Mouse (Mus musculus) myocyte (in vitro differentiated cells): Measurements from ENCODE around the gene Prpf31. TPM values are rescaled to one million over a fixed set of nuclear protein-coding genes. Genes with fewer than 3 reads are reported as not detected.
A peak's percentile ranks its signal among the peaks of the same experiment; 100 is the strongest.

ENCODE experiments used
- H3K27me3 ChIP-seq: one replicate; pipeline ENCODE4 v1.6.1; 2011; ENCODE audit not compliant: control insufficient read depth, insufficient read depth, insufficient read length
- H3K36me3 ChIP-seq: one replicate; pipeline ENCODE4 v1.6.1; 2011; ENCODE audit not compliant: control insufficient read depth, insufficient read depth
- H3K4me2 ChIP-seq: one replicate; pipeline ENCODE4 v1.6.1; 2011; ENCODE audit warnings: low read depth, control low read depth
- H3K4me3 ChIP-seq: one replicate; pipeline ENCODE4 v1.5.1; 2011; ENCODE audit warnings: mild to moderate bottlenecking, control low read depth, moderate library complexity
- H3K79me2 ChIP-seq: one replicate; pipeline ENCODE4 v1.6.1; 2011; ENCODE audit not compliant: control insufficient read depth, insufficient read depth
- H3ac ChIP-seq: one replicate; pipeline ENCODE4 v1.6.1; 2011; ENCODE audit not compliant: control insufficient read depth, insufficient read length
- CEBPB ChIP-seq: IDR thresholded peaks from 2 replicates; pipeline ENCODE4 v1.6.1; 2011; ENCODE audit warnings: mild to moderate bottlenecking, moderate library complexity; ENCODE audit not compliant: poor library complexity, insufficient read depth, severe bottlenecking
- E2F4 ChIP-seq: IDR thresholded peaks from one replicate; pipeline ENCODE4 v1.6.1; 2011; ENCODE audit warnings: mild to moderate bottlenecking, control low read depth, moderate library complexity; ENCODE audit not compliant: insufficient read depth
- MAX ChIP-seq: IDR thresholded peaks from one replicate; pipeline ENCODE4 v1.6.1; 2011; ENCODE audit warnings: low read depth, mild to moderate bottlenecking, control low read depth
- POLR2A ChIP-seq: IDR thresholded peaks from one replicate; pipeline ENCODE4 v1.6.1; 2011; ENCODE audit warnings: low read depth, mild to moderate bottlenecking, control low read depth, moderate library complexity; ENCODE audit not compliant: insufficient read length
- TCF12 ChIP-seq: IDR thresholded peaks from one replicate; pipeline ENCODE4 v1.6.1; 2011; ENCODE audit warnings: mild to moderate bottlenecking, control low read depth; ENCODE audit not compliant: poor library complexity, insufficient read depth, severe bottlenecking
- TCF3 ChIP-seq: IDR thresholded peaks from one replicate; pipeline ENCODE4 v1.6.1; 2011; ENCODE audit warnings: low read depth, control low read depth; ENCODE audit not compliant: insufficient read length
- polyA plus RNA-seq: library from polyadenylated mRNA; unstranded; fragments of >200 nt; fragmentation: generic; extraction: Trizol; gene quantifications from one replicate; pipeline ENCODE4 v1.2.1, GENCODE M21; 2012; ENCODE audit warnings: missing spikeins

Prpf31 gene
- polyA plus RNA-seq, 1 experiment, result 54.8 TPM

- Histone ChIP-seq H3ac (peak overlapping the region; percentile 70), H3K4me3 (peak overlapping the region; percentile 56), H3K36me3 (no peaks in the 10 kb centered on the region), H3K4me2 (peak overlapping the region; percentile 87), H3K27me3 (no peaks in the 10 kb centered on the region), H3K79me2 (peaks cover 16% of the 10 kb centered on the region)
- TF ChIP-seq E2F4 (no peak), MAX (no peak), TCF3 (no peak), CEBPB (no peak), TCF12 (no peak), POLR2A (no peak)
Measured at GRCm38 (mm10) chr7:3691919-3692318, 62.1 kb downstream of the Prpf31 start.

Other genes with a start within 250 kb of the Prpf31 start
- 0.18 TPM for gene Cacng8, start 239.3 kb upstream of the Prpf31 start, polyA plus RNA-seq
- 15.0 TPM for gene Cacng6, start 205.8 kb upstream of the Prpf31 start, polyA plus RNA-seq
- gene Tarm1, start 127.4 kb upstream of the Prpf31 start, polyA plus RNA-seq, result 0.04 TPM
- gene Oscar, start 13.8 kb upstream of the Prpf31 start, polyA plus RNA-seq, result not detected
- 537 TPM for gene Ndufa3, start 12.6 kb upstream of the Prpf31 start, polyA plus RNA-seq
- 27.2 TPM for gene Tfpt, start 56 bp upstream of the Prpf31 start, polyA plus RNA-seq
- 49.0 TPM for gene Cnot3, start 15.3 kb downstream of the Prpf31 start, polyA plus RNA-seq
- gene Leng1, start 35.9 kb downstream of the Prpf31 start, polyA plus RNA-seq, result 9.5 TPM
- gene Tmc4, start 47.6 kb downstream of the Prpf31 start, polyA plus RNA-seq, result 1.2 TPM
- gene Tsen34, start 62.9 kb downstream of the Prpf31 start, polyA plus RNA-seq, result 93.9 TPM
- 29.9 TPM for gene Mboat7, start 63.5 kb downstream of the Prpf31 start, polyA plus RNA-seq
- 2,199 TPM for gene Rps9, start 74.0 kb downstream of the Prpf31 start, polyA plus RNA-seq
- 0.01 TPM for gene Pirb, start 90.4 kb downstream of the Prpf31 start, polyA plus RNA-seq
- gene Gm15448, start 195.7 kb downstream of the Prpf31 start, polyA plus RNA-seq, result not detected
- not detected for gene Pira2, start 215.1 kb downstream of the Prpf31 start, polyA plus RNA-seq